Mouse (Mus musculus) layer of hippocampus, postnatal 14 days (tissue): ENCODE measurements around the gene Hcst. TPM values are rescaled to one million over a fixed set of nuclear protein-coding genes. Genes with fewer than 3 reads are reported as not detected.

Experiments used
- DNase-seq, 2 experiments: peaks; one replicate each; pipeline ENCODE4 v3.0.0; 2021 to 2022; ENCODE audit warnings: low spot score in 2 of 2, mixed read lengths in 1 of 2
- long read RNA-seq, 2 experiments: library from polyadenylated mRNA; stranded (forward); transcript quantifications; one replicate each; pipeline ENCODE4 v2.0.0; 2021
- total RNA-seq, 2 experiments: library from RNA; stranded (reverse); gene quantifications; 2 replicates each; pipeline ENCODE4 v1.2.3; 2021

Hcst gene
- total RNA-seq, result not detected
- long read RNA-seq, experiment 1, result 0 reads
- long read RNA-seq, experiment 2, result 0 reads

DNA sequence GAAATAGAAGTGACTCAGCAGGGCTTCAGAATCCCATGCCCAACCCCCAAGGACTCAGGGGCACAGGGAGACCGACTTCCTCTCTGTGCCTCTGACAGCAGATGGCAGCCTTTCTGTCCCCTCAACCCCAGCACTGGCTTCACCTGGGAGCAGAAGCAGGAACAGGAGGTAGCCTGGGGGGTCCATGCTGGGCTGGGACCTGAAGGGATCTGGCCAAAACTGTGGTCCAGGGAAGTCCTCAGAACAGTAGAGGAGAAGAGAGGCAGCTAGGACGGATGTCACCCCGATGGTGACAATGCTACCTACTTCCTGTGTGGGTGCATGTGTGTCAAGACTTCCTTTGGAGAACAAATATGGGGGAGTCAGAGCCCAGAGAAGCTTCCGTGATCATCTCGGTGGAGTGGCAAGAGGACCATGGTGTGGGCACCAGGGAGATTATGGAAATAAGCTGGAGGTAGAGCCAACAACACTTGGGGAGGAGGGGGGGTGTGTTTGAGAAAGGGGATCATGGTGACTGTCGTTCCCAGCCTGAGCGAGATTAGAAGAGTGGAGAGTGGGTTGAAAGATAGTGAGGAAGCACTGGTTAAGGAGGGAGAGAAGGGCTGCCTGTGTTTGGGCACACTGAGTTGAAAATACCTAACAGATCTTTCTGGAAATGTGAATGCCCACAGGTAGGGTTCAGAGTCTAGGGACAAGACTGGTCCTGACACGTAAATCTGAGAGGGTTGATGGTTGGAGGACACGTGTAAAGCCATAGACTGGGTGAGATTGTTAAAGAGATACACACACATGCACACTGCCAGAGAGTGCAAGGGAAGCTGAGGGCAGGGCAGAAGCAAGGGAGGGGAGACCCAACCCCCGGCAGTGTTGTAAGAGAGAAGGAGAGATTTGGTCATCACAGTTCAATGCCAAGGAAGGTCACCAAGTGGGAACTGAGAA is at the start of gene Hcst:
Hcst (minus strand) TSS at position 294 of the 939 bp plus-strand sequence.
- DNase-seq, result no peak

DNA sequence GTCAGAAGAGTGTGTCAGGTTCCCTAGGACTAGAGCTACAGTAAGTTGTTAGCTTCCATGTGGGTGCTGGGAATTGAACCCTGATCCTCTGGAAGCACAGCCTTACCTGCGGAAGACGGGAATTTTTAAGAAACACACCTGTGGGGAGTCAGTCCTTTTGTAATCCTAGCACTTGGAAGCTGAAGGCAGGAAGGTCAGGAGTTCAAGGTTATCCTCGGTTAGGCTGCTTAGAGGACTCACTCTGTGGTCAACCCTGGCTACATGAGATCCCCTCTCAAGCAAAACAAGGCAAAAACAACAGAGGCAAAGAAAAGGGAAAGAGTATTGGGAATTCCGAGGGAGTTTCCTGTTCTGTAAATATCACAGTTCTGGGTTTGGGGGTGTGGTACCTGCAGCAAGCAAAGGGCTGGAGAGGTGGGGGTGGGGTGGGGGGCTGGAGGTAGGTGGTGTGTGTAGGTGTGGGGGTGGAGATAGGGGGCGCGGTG is 45.2 kb upstream of the Hcst start:
- DNase-seq, result no peak

DNA sequence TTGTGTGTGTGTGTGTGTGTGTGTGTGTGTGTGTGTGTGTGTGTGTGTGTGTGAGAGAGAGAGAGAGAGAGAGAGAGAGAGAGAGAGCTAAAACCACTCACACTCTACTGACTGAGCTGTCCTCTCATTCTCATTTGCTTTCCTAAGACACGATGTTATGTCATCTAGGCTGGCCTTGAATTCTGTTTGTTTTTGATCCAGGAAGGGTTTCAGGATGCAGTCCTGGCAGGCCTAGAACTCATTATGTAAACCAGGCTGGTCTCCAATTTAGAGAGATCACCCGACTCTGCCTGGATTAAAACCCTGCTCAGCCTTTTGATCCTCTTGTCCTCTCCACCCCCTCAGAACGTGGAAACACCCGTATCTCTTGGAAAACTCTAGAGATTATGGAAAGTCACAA is 44.3 kb upstream of the Hcst start:
- no peak for DNase-seq

DNA sequence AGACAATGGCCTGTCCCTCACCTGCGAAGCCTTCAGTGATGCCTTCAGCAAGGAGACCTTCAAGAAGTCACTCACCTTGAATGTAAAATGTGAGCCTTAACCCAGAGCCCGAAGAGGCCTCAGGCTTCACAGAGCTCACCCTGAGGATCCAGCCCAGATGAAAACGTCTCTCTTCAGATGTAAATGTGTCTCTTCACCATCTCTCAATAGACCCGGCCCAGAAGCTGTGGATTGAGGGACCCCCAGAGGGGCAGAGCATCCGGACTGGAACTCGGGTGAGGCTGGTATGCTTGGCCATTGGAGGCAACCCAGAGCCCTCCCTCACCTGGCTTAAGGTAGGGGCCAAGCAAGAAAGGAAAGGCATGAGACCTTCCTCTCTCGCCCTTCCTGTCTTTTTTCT is 43.9 kb upstream of the Hcst start:
- no peak for DNase-seq

DNA sequence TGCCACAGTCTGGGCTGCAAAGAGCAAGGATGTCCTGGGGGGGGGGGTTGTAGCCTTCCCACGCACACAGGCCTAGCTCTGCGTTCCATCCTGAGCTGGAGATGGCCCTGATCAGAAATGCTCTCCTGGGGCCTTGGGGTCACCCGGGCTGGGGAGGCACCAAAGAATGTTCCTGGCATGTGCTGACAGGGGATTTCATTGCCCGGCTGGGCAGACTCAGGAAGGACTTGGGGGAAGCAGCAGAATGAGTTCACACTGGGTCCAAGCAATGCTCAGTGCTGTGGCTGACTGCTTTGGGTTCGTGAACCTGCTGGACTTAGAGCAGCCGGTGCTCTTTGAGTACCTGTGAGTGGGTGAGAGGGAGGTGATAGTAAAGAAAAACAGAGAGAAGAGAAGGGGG is 39.8 kb upstream of the Hcst start:
- DNase-seq, result no peak

DNA sequence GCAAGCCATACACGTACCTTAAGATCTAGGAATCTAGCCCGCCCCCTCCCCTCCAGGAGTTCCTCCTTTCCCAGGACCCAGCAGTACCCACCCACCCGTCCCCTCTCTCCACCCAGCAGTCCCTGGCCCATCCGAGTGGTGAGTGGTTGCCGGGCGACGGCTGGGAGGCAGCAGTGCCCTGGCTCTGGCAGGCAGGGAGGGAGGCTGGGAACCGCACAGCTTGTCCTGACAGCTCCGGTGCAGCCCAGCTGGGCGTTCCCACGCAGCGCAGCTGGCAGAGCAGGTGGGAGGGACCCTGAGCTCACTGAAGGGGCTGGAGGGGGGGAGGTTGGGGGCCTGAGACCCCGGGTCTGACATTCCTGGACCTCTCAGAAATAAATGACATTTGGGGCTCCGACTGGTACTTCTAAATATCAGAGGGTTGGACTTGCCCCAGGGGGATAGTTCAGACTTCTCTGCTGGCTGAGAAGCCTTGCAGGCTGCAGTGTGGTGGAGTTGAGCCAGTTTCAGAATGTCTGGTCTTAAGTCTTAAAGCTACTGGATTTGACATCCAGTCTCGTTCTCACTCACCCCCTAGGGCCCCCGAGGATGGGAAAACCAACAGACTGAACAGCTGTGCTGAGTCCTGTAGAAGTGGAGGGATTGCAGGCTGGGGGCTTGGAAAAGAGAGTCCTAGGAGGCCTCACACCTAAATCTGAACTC is 38.1 kb upstream of the Hcst start, which contains the start of the genes Kirrel2 and Nphs1:
Kirrel2 (minus strand) TSS at position 62 of the 702 bp plus-strand sequence.
Nphs1 (plus strand) TSS at position 687 of the 702 bp plus-strand sequence.
- DNase-seq, result peak; percentile 73 to 74

DNA sequence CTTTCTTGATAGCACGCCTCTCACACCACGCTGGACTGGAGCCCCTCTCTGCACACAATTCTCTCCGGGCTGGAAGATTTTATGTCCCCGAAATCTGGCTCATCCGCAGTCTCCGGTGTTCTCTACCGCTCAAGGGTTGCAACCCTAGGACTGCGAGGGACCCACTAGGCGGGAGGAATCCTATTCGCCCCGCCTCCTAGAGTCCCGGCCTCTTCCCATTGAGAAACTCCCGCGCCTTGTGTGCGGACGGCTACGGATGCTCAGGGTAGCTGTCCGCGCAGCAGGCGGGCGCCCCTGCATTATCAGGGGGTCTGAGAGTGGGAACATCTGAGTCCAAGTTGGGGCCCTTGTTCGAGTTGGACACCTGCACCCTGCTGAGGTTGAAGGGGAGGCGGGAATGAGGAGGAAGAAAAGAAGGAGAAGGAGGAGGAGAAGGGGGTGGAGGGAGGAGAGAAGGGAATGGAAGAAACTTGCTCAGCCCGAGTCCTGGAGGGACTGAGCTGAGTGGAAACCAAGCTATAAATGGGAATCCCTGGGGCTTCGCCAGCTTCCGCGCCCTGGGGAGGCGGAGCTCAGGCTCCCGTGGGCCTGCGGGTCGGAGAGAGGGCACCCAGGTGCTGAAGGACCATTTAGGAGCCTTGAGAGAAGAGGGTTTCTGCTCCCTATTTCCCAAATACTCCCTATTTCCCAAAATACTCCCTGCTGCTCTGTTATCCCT is 37.4 kb upstream of the Hcst start:
- DNase-seq, result no peak

DNA sequence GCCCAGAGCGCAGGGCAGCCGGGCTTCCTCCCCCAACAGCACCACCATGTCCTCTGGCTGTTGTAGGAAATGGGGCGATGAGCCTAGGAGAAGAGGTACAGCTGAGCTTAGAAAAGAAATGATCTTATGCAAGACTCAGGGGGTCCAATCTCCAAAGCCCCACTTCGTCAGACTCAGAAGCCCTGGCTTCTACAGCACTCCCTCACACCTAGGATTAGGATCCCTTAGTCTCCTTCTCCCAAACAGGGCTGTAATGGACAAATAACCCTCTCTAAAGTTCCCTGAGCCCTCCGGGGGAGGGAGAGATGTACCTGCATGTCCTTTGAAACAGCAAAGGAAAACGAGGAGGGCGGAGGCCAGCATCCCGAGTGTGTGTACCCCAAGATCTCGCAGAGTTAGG is 36.8 kb upstream of the Hcst start:
- no peak for DNase-seq

DNA sequence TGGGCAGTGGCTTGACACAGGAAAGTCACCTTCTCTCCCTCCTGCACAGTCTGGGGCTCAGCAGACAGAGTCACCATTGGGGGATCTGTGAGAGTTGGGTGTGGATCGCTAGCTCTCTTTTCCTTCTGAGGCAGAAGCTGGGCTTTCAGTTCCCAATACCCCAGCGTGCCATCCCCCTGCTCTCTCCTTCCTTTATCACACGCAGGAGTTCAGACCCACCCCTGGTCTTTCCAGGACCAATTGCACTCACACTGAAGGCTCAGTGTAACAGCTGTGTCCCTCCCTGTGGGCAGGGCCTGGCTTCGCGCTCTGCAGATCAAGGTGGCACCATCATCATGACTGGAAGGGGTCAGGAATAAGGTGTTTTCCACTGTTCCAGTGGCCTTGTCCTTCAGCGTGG is 34.6 kb upstream of the Hcst start:
- DNase-seq, result no peak

DNA sequence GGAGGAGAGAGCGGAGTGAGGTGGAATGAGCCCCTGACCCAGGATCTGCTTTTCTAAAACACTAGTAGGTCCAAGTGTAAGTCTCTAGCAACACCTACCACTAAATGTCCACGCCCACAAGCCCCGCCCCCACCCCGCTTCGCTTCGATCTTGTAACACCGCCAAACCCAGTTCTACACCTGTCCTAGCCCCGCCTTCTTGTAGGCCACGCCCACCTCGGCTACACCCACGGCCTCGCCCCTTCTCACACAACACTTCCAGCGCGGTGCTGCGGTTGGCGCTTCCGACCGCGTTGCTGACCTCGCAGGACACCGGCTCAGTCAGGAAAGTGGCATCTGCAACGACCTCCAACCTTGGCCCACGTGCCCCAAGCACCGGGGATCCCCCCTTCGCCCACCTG is 34.1 kb upstream of the Hcst start:
- DNase-seq, result no peak

DNA sequence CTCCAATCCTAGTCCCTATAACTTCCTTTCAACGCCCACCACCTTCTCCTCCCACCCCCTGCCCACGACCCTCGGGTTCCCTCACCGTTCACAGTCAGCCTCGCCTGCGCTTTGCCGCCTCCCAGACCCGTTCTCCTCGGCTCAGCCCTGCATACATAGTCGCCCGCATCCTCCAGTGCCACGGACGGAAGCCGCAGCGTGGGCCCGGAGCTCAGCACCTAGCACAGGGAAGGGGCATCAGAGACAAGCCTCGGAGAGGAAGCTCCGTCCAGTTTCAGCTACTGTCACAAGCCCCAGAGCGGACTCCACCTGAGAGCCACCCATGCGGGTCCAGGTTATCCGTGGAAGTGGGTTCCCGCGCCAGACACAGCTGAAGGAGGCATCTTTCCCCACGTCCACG is 33.7 kb upstream of the Hcst start:
- DNase-seq, result no peak

DNA sequence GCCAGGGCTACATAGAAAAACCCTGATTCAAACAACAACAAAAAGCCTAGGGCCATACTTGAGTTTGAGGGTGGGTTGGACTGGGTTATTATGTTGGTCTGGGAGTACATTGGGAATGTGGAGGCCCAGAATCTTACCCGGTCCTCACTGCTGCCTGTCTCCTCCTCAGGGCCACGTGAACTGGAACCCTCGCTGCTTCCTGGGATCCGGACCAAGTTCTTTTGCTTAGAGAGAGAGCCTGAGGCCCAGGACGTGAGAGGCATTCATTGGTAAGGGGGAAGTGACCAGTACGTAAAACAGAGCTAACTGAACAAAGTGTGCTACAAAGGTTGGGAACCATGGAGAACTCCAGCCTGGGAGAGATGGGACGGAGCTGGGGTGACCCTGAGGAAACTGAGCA is 30.6 kb upstream of the Hcst start:
- peak in 1 of 2 experiments; percentile 48 for DNase-seq

DNA sequence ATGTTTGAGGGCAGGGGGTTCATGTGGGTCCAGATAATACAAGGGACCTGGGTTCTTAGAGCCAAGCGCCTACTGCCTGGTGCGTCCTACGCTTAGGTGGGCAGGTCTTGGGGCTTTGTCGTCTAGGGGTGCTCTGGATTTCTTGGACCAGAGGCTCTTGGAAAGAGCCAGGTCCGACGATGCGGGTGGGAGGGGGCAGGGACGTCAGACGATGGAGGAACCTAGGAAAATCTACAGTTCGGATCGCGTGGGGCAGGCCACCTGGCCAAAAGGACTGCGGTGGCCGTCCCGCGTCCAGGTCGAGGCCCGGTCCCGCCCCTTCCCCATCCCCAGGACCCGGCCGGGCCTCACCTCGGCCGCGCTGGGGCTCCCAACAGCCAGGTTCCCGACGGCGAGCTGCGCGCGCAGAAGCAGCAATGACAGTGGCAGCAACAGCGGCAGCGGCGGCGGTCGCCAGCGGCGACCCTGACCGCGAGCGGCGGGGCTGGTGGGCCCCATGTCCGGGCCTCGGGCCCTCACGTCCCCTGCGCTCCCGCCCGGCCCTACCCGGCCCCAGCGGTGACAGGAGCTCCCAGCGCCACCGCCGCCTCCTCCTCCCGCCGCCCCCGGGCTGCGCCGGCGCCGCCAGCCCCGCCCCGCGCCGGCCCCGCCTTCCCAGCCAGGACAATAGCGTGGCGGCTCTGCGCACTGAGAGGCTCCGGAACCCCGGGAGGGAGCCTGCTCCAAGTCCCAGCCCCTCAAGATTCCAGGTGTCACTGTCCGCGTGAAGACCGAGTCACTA is 25.5 kb upstream of the Hcst start, which contains the start of gene Aplp1:
Aplp1 (minus strand) TSS at position 565 of the 781 bp plus-strand sequence.
- peak; percentile 69 to 73 for DNase-seq

DNA sequence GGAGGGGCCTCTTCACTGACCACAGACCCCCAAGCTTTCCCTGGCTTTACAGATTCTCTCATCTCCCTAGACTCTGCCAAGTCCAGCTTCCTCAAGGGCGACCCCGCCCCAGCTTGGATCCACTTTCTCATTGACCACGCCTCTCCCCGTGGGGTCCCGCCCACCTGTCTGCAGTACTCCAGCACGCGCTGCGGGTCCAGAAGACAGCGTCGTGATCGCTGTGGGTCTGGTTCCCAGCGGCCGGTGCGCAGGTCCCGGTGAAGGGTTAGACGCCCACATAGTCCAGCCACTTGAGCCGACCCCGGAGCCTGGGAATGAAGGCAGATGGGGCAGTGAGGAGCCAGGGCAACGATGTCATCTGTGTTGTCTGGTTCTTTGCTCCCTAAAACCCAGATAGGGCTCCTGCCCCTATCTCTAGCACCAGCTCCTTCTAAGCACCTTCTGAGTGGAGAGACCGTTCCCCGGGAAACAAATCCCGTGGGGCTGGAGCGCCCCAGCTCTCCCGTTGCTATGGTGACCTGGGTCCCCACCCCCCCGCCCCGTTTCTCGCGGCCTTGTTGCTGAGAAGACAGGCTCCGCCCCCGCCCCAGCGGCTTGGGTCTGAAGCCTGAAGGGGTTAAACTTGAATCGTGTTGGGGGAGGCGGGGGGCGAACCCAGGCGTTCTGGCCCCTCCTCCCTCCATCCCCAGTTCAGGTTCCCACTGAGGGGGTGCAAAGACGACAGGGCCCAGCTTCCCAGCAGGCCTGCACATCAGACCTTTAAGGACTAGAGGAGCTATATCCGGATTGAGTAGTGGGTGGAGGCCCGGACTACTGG is 24.7 kb upstream of the Hcst start:
- DNase-seq, result peak; percentile 76 to 82

DNA sequence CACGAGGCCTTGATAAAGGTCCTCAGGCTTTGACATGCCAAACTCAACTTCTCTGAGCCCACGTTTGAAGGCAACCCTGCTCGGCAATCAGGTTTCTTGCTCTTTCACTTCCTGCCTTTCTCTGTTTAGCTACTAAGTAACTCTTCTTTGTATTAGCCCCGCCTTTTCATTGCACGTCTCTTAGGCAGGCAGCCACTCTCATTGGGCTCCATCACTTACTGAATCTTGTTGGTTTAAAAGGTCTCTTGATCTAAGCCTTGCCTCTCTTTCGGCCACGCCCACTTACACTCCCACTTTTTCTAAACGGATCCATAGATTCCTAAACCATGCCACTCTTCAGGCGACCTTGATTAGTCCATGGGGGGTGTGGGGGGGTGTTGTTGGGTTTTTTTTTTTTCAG is 24.0 kb upstream of the Hcst start:
- DNase-seq, result no peak

DNA sequence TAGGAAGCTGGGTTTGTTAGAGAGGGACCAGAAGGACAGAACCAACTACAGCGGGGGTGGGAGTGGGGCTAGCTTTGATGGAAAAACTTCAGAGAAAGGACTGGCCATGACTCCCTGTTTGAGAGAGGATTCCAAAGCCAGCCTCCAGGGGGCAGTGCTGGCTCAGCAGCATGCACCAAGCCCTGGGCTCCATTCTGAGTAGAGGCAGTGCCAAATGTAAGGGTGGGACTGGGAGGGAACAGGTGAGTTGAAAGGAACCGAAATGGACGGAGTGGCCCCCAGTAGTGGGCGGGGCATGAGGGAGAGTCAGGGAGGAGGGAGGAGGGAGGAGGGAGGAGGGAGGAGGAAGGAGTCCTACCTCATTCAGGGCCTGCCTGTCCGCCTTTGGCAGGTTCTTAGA is 21.0 kb upstream of the Hcst start:
- peak; percentile 63 to 64 for DNase-seq

DNA sequence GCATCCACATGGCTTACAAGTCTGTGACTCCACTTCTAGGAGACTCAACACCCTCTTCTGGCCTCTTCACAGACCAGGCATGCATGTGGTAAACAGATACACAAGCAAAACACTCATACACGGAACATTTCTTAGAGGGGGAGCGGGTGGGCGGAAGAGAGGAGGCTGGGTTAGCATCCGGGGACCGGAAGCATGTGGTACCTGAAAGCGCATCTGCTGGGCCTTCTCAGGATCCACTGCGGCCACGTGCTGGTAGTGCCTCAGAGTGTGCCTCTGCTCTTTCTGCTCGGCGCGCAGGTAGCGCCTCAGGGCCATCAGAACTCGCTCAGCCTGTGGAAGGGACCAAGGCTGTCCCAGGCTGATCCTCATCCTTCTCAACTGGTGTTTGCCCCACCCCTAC is 20.1 kb upstream of the Hcst start:
- no peak for DNase-seq

DNA sequence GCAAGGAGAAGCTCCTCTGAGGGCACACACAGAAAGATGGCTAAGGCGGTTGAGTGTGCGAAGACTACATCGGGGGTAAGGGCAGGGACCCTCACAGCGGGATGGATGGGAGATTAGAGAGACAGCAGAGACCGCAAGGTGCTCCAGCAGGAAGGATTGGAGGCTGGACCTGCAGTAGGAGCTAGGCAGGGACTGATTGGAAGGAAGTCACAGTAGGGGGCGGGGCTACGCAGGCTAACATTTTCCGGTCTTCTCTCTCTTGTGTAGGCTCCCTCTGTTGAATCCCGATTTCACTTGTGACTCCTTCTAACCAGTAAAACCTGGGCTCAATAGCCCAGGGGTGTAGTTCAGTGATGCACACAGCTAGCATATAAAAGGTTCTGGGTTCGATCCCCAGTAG is 17.2 kb upstream of the Hcst start:
- no peak for DNase-seq

DNA sequence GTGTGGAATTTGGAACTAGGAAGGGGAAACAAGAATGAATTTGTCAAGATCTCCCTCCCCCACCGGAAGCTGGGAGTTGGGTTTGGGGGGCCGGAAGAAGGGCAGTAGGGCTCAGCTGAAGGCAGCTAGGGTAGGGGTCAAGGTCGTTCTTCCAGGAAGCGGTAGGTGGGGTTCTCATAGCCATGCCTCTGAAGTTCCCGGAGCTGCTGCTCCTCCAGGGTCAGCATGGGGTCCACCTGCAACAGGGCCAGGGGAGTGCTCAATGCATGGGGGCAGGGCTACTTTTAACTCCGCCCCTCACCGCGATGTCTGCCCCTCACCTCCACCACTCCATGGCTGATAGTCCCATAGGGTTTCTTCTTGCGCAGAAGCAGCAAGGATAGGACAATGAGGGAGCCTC is 15.5 kb upstream of the Hcst start:
- no peak for DNase-seq

DNA sequence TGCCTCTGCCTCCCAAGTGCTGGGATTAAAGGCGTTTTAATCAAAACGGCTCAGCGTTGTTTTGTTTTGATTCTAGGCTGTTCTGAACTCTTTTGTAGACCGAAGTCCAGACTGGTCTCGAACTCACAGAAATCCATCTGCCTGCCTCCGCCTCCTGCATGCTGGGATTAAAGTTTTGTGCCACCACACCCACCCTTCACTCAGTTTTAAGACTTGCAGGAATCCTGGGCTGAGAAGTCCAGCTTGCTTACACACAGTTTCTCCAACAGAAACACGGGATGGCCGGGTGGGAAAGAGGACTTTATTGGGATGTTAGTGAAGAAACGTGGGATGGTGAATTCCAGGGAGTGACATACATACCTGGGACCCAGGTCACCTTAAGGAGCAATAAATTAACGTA is 15.0 kb upstream of the Hcst start:
- no peak for DNase-seq
